Mouse (Mus musculus) bone marrow, adult 2 months (tissue): ENCODE data around the gene Ccdc152.

Source experiments
- CTCF ChIP-seq: fragments of 200-500 bp; IDR thresholded peaks from 2 replicates; pipeline ENCODE4 v1.5.1; 2011; ENCODE audit warnings: low read length, control low read depth; ENCODE audit not compliant: control insufficient read depth, insufficient read depth
- POLR2A ChIP-seq: fragments of 200-500 bp; IDR thresholded peaks from 2 replicates; pipeline ENCODE4 v1.6.1; 2011; ENCODE audit warnings: low read depth, mild to moderate bottlenecking, control low read depth, low read length, borderline replicate concordance; ENCODE audit not compliant: control insufficient read depth

DNA sequence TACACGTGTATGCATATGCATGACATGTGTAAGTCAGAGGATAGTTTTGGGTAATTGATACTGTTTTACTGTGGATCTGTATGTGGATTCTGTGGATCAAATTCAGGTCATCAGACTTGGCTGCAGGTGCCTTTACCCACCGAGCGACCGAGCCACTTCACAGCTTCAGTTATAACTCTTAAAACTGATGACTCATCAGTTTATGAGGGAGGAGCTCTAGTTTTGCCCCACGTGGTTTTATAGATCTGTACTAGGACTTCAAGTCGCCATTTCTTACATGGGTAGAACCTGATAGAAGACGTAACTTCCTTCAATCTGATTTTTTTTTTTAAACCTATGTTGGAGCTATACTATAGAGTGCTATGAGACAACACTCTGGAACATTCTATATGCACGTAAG, 5.7 kb downstream of the Ccdc152 start:
- TF ChIP-seq POLR2A (no peak), CTCF (no peak)
